Mouse (Mus musculus) forebrain, embryonic 13.5 days (tissue): ENCODE results near the gene Vwa8. TPM values are rescaled to one million over a fixed set of nuclear protein-coding genes. Genes with fewer than 3 reads are reported as not detected.

Experiments
- ATAC-seq: fragments of 200-750 bp; cut with Nextera tagmentation; 2 replicates; pipeline ENCODE4 v1.8.0; 2017
- H3K27ac ChIP-seq: fragments of 300-500 bp; sonication (generic); 2 replicates; pipeline ENCODE4 v1.5.1; 2015; ENCODE audit warnings: inconsistent platforms, mild to moderate bottlenecking, moderate library complexity
- H3K27me3 ChIP-seq: fragments of 300-500 bp; sonication (generic); 2 replicates; pipeline ENCODE4 v1.6.1; 2015; ENCODE audit warnings: mild to moderate bottlenecking, inconsistent platforms
- H3K36me3 ChIP-seq: fragments of 300-500 bp; sonication (generic); 2 replicates; pipeline ENCODE4 v1.6.1; 2015; ENCODE audit warnings: mild to moderate bottlenecking, inconsistent platforms; ENCODE audit not compliant: poor library complexity, severe bottlenecking
- H3K4me1 ChIP-seq: fragments of 300-500 bp; sonication (generic); 2 replicates; pipeline ENCODE4 v1.6.1; 2015; ENCODE audit warnings: inconsistent platforms
- H3K4me2 ChIP-seq: fragments of 300-500 bp; sonication (generic); 2 replicates; pipeline ENCODE4 v1.6.1; 2015; ENCODE audit warnings: inconsistent platforms, mild to moderate bottlenecking, moderate library complexity
- H3K4me3 ChIP-seq: fragments of 300-500 bp; sonication (generic); 2 replicates; pipeline ENCODE4 v1.5.1; 2015; ENCODE audit warnings: mild to moderate bottlenecking, inconsistent platforms
- H3K9ac ChIP-seq: fragments of 300-500 bp; sonication (generic); 2 replicates; pipeline ENCODE4 v1.6.1; 2015; ENCODE audit warnings: mild to moderate bottlenecking, inconsistent platforms
- H3K9me3 ChIP-seq: fragments of 300-500 bp; sonication (generic); replicated peaks from 2 replicates; pipeline ENCODE4 v1.6.1; 2016; ENCODE audit warnings: inconsistent platforms
- WGBS: fragments of 180-500 bp; shearing (Covaris S2); methylation state at CpG from one replicate; pipeline ENCODE4 v1.1.7; 2015; 5-methylcytosine and 5-hydroxymethylcytosine counted together
- polyA plus RNA-seq: library from polyadenylated mRNA; unstranded; fragments of >200 nt; fragmentation: Nextera tagmentation; extraction: Ambion mirVana; gene quantifications from 2 replicates; pipeline ENCODE4 v1.2.1, GENCODE M21; 2015

Gene Vwa8
- polyA plus RNA-seq, 1 experiment from 2014 or later, result 5.2 TPM

GRCm38 (mm10) chr14:79049544-79049943 is 200.7 kb downstream of the Vwa8 start:
- Histone ChIP-seq H3K9me3 (no peaks in the 10 kb centered on the region), H3K4me3 (no peak overlapping the region), H3K27me3 (no peaks in the 10 kb centered on the region), H3K27ac (no peak overlapping the region), H3K4me1 (no peaks in the 10 kb centered on the region), H3K4me2 (no peak overlapping the region), H3K9ac (no peak overlapping the region), H3K36me3 (no peaks in the 10 kb centered on the region)
- no peak for ATAC-seq
- WGBS, result 82% methylated on average over 11 of the region's 11 CpGs

GRCm38 (mm10) chr14:79065636-79066035 is 216.8 kb downstream of the Vwa8 start:
- H3K36me3 ChIP-seq, result no peaks in the 10 kb centered on the region
- H3K27ac ChIP-seq, result no peak overlapping the region
- no peaks in the 10 kb centered on the region for H3K4me1 ChIP-seq
- H3K9ac ChIP-seq, result no peak overlapping the region
- WGBS, result 94% methylated on average over 3 of the region's 3 CpGs
- no peaks in the 10 kb centered on the region for H3K9me3 ChIP-seq
- H3K27me3 ChIP-seq, result no peaks in the 10 kb centered on the region
- H3K4me3 ChIP-seq, result no peak overlapping the region
- no peak overlapping the region for H3K4me2 ChIP-seq
- no peak for ATAC-seq

DNA sequence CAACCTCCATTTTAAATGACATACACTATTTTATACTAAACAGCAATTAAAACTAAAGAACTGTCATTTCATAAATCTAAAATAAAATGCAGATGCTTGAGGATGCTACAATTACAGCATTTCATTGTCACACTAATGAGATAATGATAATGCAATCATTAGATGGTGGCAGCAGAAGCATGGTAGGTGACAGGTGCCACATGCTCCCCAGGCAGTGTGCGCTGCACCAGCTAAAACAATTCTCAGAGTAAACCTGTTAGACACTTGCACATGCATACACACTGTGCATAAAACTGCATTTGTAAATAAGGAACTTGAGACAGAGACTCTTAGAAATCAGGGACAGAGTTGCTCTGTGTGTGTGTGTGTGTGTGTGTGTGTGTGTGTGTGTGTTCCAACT is 220.7 kb downstream of the Vwa8 start:
- H3K36me3 ChIP-seq, result no peaks in the 10 kb centered on the region
- H3K4me1 ChIP-seq, result no peaks in the 10 kb centered on the region
- WGBS, result 68% methylated on average over 1 of the region's 1 CpGs
- 0 out of 2 replicates have a peak, but pooled peaks have one; percentile 48 for ATAC-seq
- no peak overlapping the region for H3K9ac ChIP-seq
- no peaks in the 10 kb centered on the region for H3K27me3 ChIP-seq
- no peaks in the 10 kb centered on the region for H3K9me3 ChIP-seq
- no peak overlapping the region for H3K4me3 ChIP-seq
- no peak overlapping the region for H3K27ac ChIP-seq
- H3K4me2 ChIP-seq, result no peak overlapping the region

DNA sequence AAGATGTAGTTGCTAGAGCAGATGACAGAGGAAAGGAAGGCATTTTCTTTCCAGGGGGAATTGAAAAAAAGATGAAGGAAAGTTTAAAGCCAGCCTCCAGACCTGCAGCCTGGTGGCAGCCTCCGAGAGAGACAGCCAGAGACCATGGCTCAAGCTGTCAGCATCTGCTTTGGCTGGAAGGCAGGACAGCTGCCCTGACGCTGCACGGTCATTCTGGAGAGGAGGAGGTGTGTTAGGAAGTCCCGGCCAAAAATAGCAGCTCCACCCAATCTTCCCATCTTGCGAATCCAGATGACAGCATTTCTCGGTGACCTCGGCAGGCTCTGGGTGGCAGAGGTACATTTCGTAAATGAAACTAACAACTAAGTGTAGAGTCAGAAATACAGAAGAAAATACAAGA is 225.9 kb downstream of the Vwa8 start:
- no peak for ATAC-seq
- 92% methylated on average over 8 of the region's 8 CpGs for WGBS
- Histone ChIP-seq H3K9me3 (no peaks in the 10 kb centered on the region), H3K36me3 (no peaks in the 10 kb centered on the region), H3K4me2 (no peak overlapping the region), H3K27ac (no peak overlapping the region), H3K27me3 (no peaks in the 10 kb centered on the region), H3K4me1 (no peaks in the 10 kb centered on the region; the same call in 1 of the 2 replicates), H3K9ac (no peak overlapping the region), H3K4me3 (no peak overlapping the region)

- H3K9ac ChIP-seq, result no peak overlapping the region
- H3K36me3 ChIP-seq, result no peaks in the 10 kb centered on the region
- H3K4me2 ChIP-seq, result no peak overlapping the region
- 86% methylated on average over 9 of the region's 9 CpGs for WGBS
- H3K27ac ChIP-seq, result no peak overlapping the region
- no peaks in the 10 kb centered on the region; the same call in 1 of the 2 replicates for H3K4me1 ChIP-seq
- no peak for ATAC-seq
- no peaks in the 10 kb centered on the region for H3K27me3 ChIP-seq
- no peaks in the 10 kb centered on the region for H3K9me3 ChIP-seq
- H3K4me3 ChIP-seq, result no peak overlapping the region
Observed at GRCm38 (mm10) chr14:79076560-79077300, 227.9 kb downstream of the Vwa8 start.

DNA sequence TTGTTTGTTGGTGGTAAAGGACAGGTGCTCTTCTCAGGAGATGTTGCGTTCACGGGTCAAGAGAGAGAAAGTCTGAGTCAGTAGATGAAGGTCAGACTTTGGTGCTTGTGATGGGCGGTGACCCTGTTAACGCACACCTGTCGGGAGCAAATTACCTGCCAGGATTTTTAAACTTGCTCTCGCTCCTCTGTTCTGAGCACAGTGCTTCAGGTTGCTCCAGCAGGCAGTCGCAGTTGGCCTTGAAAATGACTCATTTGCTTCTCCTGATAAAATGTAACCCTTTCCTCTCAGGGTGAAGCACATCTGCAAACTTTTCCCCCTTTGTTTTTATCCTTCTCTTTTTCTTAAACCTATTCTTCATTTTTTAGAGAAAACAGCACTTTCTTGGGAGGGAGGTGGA is 234.7 kb downstream of the Vwa8 start:
- H3K36me3 ChIP-seq, result no peaks in the 10 kb centered on the region
- H3K27me3 ChIP-seq, result no peaks in the 10 kb centered on the region
- ATAC-seq, result no peak
- H3K27ac ChIP-seq, result no peak overlapping the region
- H3K4me1 ChIP-seq, result no peaks in the 10 kb centered on the region
- H3K4me3 ChIP-seq, result no peak overlapping the region
- H3K4me2 ChIP-seq, result no peak overlapping the region
- no peak overlapping the region for H3K9ac ChIP-seq
- H3K9me3 ChIP-seq, result no peaks in the 10 kb centered on the region
- 83% methylated on average over 7 of the region's 7 CpGs for WGBS

DNA sequence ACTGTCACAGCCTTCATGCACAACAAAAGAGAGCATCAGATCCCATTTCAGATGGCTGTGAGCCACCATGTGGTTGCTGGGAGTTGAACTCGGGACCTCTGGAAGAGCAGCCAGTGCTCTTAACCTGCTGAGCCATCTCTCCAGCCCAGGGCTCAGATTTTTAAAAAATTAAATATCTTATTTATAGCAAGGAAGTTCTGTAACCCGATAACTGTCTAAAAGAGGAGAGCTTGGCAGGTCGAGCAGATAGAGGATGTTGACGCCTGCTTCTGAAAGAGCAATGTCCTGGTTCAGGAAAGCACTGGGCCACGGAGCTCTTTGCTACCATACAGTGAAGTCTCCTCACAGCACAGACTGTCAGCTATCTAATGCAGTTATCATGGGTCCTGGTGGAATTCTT is 237.2 kb downstream of the Vwa8 start:
- no peaks in the 10 kb centered on the region for H3K9me3 ChIP-seq
- peaks cover 10% of the 10 kb centered on the region; the same call in 1 of the 2 replicates for H3K4me1 ChIP-seq
- H3K36me3 ChIP-seq, result no peaks in the 10 kb centered on the region
- WGBS, result 91% methylated on average over 5 of the region's 5 CpGs
- no peak overlapping the region for H3K4me3 ChIP-seq
- no peak overlapping the region for H3K27ac ChIP-seq
- no peaks in the 10 kb centered on the region for H3K27me3 ChIP-seq
- H3K9ac ChIP-seq, result no peak overlapping the region
- ATAC-seq, result no peak
- H3K4me2 ChIP-seq, result no peak overlapping the region

GRCm38 (mm10) chr14:79089464-79089863 is 240.6 kb downstream of the Vwa8 start:
- H3K27me3 ChIP-seq, result no peaks in the 10 kb centered on the region
- H3K4me3 ChIP-seq, result no peak overlapping the region
- peaks cover 5% of the 10 kb centered on the region for H3K9me3 ChIP-seq
- 25% methylated on average over 2 of the region's 2 CpGs for WGBS
- no peak overlapping the region for H3K27ac ChIP-seq
- peaks cover 5% of the 10 kb centered on the region for H3K36me3 ChIP-seq
- peak; percentile 59 for ATAC-seq
- H3K4me1 ChIP-seq, result peaks cover 10% of the 10 kb centered on the region; the same call in 1 of the 2 replicates
- H3K9ac ChIP-seq, result no peak overlapping the region
- H3K4me2 ChIP-seq, result no peak overlapping the region

- H3K36me3 ChIP-seq, result peaks cover 11% of the 10 kb centered on the region
- H3K27me3 ChIP-seq, result no peaks in the 10 kb centered on the region
- H3K27ac ChIP-seq, result no peak overlapping the region
- H3K9ac ChIP-seq, result no peak overlapping the region
- no peak overlapping the region for H3K4me2 ChIP-seq
- no peak overlapping the region for H3K4me3 ChIP-seq
- no peaks in the 10 kb centered on the region for H3K4me1 ChIP-seq
- H3K9me3 ChIP-seq, result peaks cover 9% of the 10 kb centered on the region
- no peak for ATAC-seq
- WGBS, result 90% methylated on average over 12 of the region's 12 CpGs
Observed at GRCm38 (mm10) chr14:79097181-79097580, 248.3 kb downstream of the Vwa8 start.

GRCm38 (mm10) chr14:79106655-79107515 is 258.0 kb downstream of the Vwa8 start:
- Histone ChIP-seq H3K27me3 (no peaks in the 10 kb centered on the region), H3K36me3 (no peaks in the 10 kb centered on the region), H3K4me1 (no peaks in the 10 kb centered on the region), H3K4me2 (peak overlapping the region; percentile 33; the same call in 1 of the 2 replicates), H3K9me3 (no peaks in the 10 kb centered on the region), H3K9ac (no peak overlapping the region), H3K27ac (no peak overlapping the region), H3K4me3 (no peak overlapping the region)
- peak; percentile 77 for ATAC-seq
- 33% methylated on average over 14 of the region's 14 CpGs for WGBS

GRCm38 (mm10) chr14:79109375-79109774 is 260.5 kb downstream of the Vwa8 start:
- Histone ChIP-seq H3K27ac (no peak overlapping the region), H3K4me1 (no peaks in the 10 kb centered on the region), H3K27me3 (no peaks in the 10 kb centered on the region), H3K9ac (no peak overlapping the region), H3K4me3 (no peak overlapping the region), H3K4me2 (no peak overlapping the region), H3K9me3 (no peaks in the 10 kb centered on the region), H3K36me3 (no peaks in the 10 kb centered on the region)
- 55% methylated on average over 1 of the region's 1 CpGs for WGBS
- no peak for ATAC-seq

GRCm38 (mm10) chr14:79110012-79110411 is 261.2 kb downstream of the Vwa8 start:
- no peak overlapping the region for H3K9ac ChIP-seq
- no peak overlapping the region for H3K4me3 ChIP-seq
- H3K4me1 ChIP-seq, result no peaks in the 10 kb centered on the region
- H3K36me3 ChIP-seq, result no peaks in the 10 kb centered on the region
- no peak overlapping the region for H3K27ac ChIP-seq
- 63% methylated on average over 3 of the region's 3 CpGs for WGBS
- no peaks in the 10 kb centered on the region for H3K9me3 ChIP-seq
- H3K27me3 ChIP-seq, result no peaks in the 10 kb centered on the region
- no peak overlapping the region for H3K4me2 ChIP-seq
- ATAC-seq, result no peak
